Comparison of ENCODE assay signal across 12 mouse cellular contexts in genomic region chr4:48548393-48549045, GRCm38 (mm10). TPM values are rescaled to one million over a fixed set of nuclear protein-coding genes. Genes with fewer than 3 reads are reported as not detected.
DNase-seq lines count a peak whose midpoint lies in the region; ATAC-seq lines count a peak whose summit lies in the region.
"Had no signal": no experiment of that assay in that cellular context is flagged by ENCODE, and none has a peak within 500 bp of the region (broad histone marks: within the 10 kb centered on the region; RNA-seq: fewer than 3 reads in every experiment).

No protein-coding gene starts in this region.

- no peak overlapping the region for H3K4me3 ChIP-seq in midbrain, embryonic 10.5 days
- H3K4me3 ChIP-seq in midbrain, embryonic 16.5 days (ENCODE audit: low read depth, low read length) = no peak overlapping the region
- no peak overlapping the region for H3K4me3 ChIP-seq in hindbrain, embryonic 13.5 days
- H3K4me3 ChIP-seq in midbrain, embryonic 15.5 days = no peak overlapping the region
- H3K4me3 ChIP-seq: liver, embryonic 12.5 days had no signal

- 41% methylated on average over 6 of the region's 6 CpGs for WGBS in midbrain, embryonic 10.5 days
- WGBS in midbrain, embryonic 16.5 days = 34% methylated on average over 5 of the region's 6 CpGs
- WGBS in hindbrain, embryonic 13.5 days = 43% methylated on average over 6 of the region's 6 CpGs
- WGBS in midbrain, embryonic 15.5 days = 32% methylated on average over 6 of the region's 6 CpGs

- no peak for ATAC-seq in midbrain, embryonic 16.5 days
- ATAC-seq in hindbrain, embryonic 13.5 days (ENCODE audit: low FRiP score) = no peak
- ATAC-seq in midbrain, embryonic 15.5 days (replicated peaks) = no peak
- ATAC-seq: liver, embryonic 12.5 days had no signal

- H3K9ac ChIP-seq in midbrain, embryonic 16.5 days (ENCODE audit: low read depth, low read length) = no peak overlapping the region
- no peak overlapping the region for H3K9ac ChIP-seq in hindbrain, embryonic 13.5 days
- no peak overlapping the region for H3K9ac ChIP-seq in midbrain, embryonic 15.5 days
- H3K9ac ChIP-seq: liver, embryonic 12.5 days had no signal

- peak; percentile 23 for DNase-seq in midbrain, embryonic 10.5 days (ENCODE audit: low spot score)
- peak; percentile 69 for DNase-seq in embryo, embryonic 11 days
- DNase-seq in kidney, postnatal 10 days = no peak
- no peak for DNase-seq in adrenal gland, postnatal 4 days (ENCODE audit: low spot score in 2 of 2)
- no peak for DNase-seq in adrenal gland, postnatal 14 days
- DNase-seq: gastrocnemius, postnatal 36 days had no signal

- no peaks in the 10 kb centered on the region for H3K27me3 ChIP-seq in midbrain, embryonic 10.5 days (ENCODE audit: low read depth, poor library complexity, severe bottlenecking)
- no peaks in the 10 kb centered on the region for H3K27me3 ChIP-seq in midbrain, embryonic 16.5 days (ENCODE audit: control insufficient read depth, insufficient read depth, low read depth, low read length)
- H3K27me3 ChIP-seq in hindbrain, embryonic 13.5 days = no peaks in the 10 kb centered on the region
- H3K27me3 ChIP-seq in midbrain, embryonic 15.5 days (replicated peaks) = no peaks in the 10 kb centered on the region
- H3K27me3 ChIP-seq: CH12.LX; liver, embryonic 12.5 days had no signal

- no peaks in the 10 kb centered on the region for H3K9me3 ChIP-seq in midbrain, embryonic 10.5 days (replicated peaks)
- no peaks in the 10 kb centered on the region for H3K9me3 ChIP-seq in midbrain, embryonic 16.5 days (replicated peaks; ENCODE audit: control insufficient read depth, low read length, poor library complexity, severe bottlenecking)
- no peaks in the 10 kb centered on the region for H3K9me3 ChIP-seq in hindbrain, embryonic 13.5 days
- H3K9me3 ChIP-seq in midbrain, embryonic 15.5 days = no peaks in the 10 kb centered on the region
- H3K9me3 ChIP-seq: liver, embryonic 12.5 days had no signal

- peak overlapping the region; percentile 84 for H3K27ac ChIP-seq in midbrain, embryonic 10.5 days (replicated peaks)
- H3K27ac ChIP-seq in midbrain, embryonic 16.5 days (ENCODE audit: low read length) = no peak overlapping the region
- peak overlapping the region; percentile 48; the same call in 1 of the 2 replicates for H3K27ac ChIP-seq in hindbrain, embryonic 13.5 days
- 0 out of 2 replicates have a peak overlapping the region, but pooled peaks have one; percentile 9 for H3K27ac ChIP-seq in midbrain, embryonic 15.5 days
- H3K27ac ChIP-seq: liver, embryonic 12.5 days had no signal

- H3K4me1 ChIP-seq in midbrain, embryonic 10.5 days = peaks cover 58% of the 10 kb centered on the region
- H3K4me1 ChIP-seq in midbrain, embryonic 16.5 days (ENCODE audit: control insufficient read depth, insufficient read depth, low read length) = peaks cover 45% of the 10 kb centered on the region
- peaks cover 63% of the 10 kb centered on the region for H3K4me1 ChIP-seq in hindbrain, embryonic 13.5 days (replicated peaks)
- peaks cover 55% of the 10 kb centered on the region for H3K4me1 ChIP-seq in midbrain, embryonic 15.5 days

- H3K36me3 ChIP-seq in midbrain, embryonic 10.5 days = peaks cover 34% of the 10 kb centered on the region
- peaks cover 10% of the 10 kb centered on the region for H3K36me3 ChIP-seq in midbrain, embryonic 16.5 days (ENCODE audit: control insufficient read depth, insufficient read depth, low read length)
- peaks cover 14% of the 10 kb centered on the region for H3K36me3 ChIP-seq in hindbrain, embryonic 13.5 days
- peaks cover 10% of the 10 kb centered on the region; the same call in 1 of the 2 replicates for H3K36me3 ChIP-seq in midbrain, embryonic 15.5 days (replicated peaks)

- no peak overlapping the region for H3K4me2 ChIP-seq in midbrain, embryonic 16.5 days (ENCODE audit: low read length)
- no peak overlapping the region for H3K4me2 ChIP-seq in hindbrain, embryonic 13.5 days
- no peak overlapping the region for H3K4me2 ChIP-seq in midbrain, embryonic 15.5 days
- H3K4me2 ChIP-seq: liver, embryonic 12.5 days had no signal

RNA-seq across cellular contexts. Expression of gene Msantd3, which starts 8.8 kb away (rescaled TPM):
- polyA plus RNA-seq in midbrain, embryonic 10.5 days (2016; fragmentation: Nextera tagmentation; extraction: Ambion mirVana) = 69.1 and 71.2 TPM in 2 replicates
- polyA plus RNA-seq in midbrain, embryonic 16.5 days (2015; fragmentation: Nextera tagmentation; extraction: Ambion mirVana) = 23.6 and 29.8 TPM in 2 replicates
- 33.4 and 39.0 TPM in 2 replicates for polyA plus RNA-seq in hindbrain, embryonic 13.5 days (2015; fragmentation: Nextera tagmentation; extraction: Ambion mirVana)
- 33.3 and 33.4 TPM in 2 replicates for polyA plus RNA-seq in midbrain, embryonic 15.5 days (2015; fragmentation: Nextera tagmentation; extraction: Ambion mirVana)
- 10 to 100 TPM; 28.0 to 28.7 TPM for total RNA-seq in adrenal gland, postnatal 4 days (2021)
- total RNA-seq in adrenal gland, postnatal 14 days (2021) = 18.7 and 22.9 TPM in 2 replicates
- total RNA-seq: CH12.LX had no signal

RNA-seq across cellular contexts. Expression of gene Tmeff1, which starts 36.5 kb away (rescaled TPM):
- 90.3 and 136 TPM in 2 replicates for polyA plus RNA-seq in midbrain, embryonic 10.5 days (2016; fragmentation: Nextera tagmentation; extraction: Ambion mirVana)
- 228 and 263 TPM in 2 replicates for polyA plus RNA-seq in midbrain, embryonic 16.5 days (2015; fragmentation: Nextera tagmentation; extraction: Ambion mirVana)
- 247 and 272 TPM in 2 replicates for polyA plus RNA-seq in hindbrain, embryonic 13.5 days (2015; fragmentation: Nextera tagmentation; extraction: Ambion mirVana)
- polyA plus RNA-seq in midbrain, embryonic 15.5 days (2015; fragmentation: Nextera tagmentation; extraction: Ambion mirVana) = 293 and 312 TPM in 2 replicates
- 10 to 100 TPM; 32.5 to 38.3 TPM for total RNA-seq in adrenal gland, postnatal 4 days (2021)
- 23.0 and 31.5 TPM in 2 replicates for total RNA-seq in adrenal gland, postnatal 14 days (2021)
- total RNA-seq: common myeloid progenitor, adult 5-6 weeks had no signal

Comparison
In these comparisons a context has a peak if more than half of its experiments do, and no peak if none do; other contexts are left out.
1. DNase-seq: peak in midbrain, embryonic 10.5 days (single experiment) and embryo, embryonic 11 days (single experiment); none in kidney, postnatal 10 days (single experiment), adrenal gland, postnatal 4 days (0 of 2) and adrenal gland, postnatal 14 days (single experiment).